10 mouse cellular contexts compared by ENCODE assay signal in the genomic region with DNA sequence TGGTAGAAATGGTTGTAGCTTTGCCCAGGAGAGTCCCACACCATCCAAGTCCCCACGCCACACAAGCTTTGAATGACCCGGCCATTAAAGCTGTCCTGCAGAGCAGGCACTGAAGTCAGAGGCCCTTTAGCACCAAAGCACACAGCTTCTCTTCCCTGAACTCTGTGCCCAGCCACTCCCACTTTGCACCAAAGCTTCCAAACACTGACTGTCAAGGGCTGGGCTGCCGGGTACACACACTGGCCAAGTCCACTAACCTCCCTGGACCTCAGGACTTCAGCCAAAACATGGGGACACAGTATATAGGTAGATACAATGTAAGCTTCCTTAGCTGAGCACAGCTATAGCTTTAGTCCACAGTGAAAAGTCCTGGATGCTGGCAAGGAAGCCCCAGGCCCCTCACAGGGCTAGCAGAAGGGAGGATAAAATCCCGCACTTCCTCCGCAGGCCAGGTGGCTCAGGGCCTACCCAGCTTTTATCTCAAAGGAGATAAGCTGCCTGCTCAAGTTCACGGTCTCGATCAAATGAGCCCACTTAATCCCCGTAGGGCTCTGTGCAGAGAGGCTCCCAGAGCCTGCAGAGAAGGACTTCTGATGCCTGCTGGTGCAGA. TPM values are rescaled to one million over a fixed set of nuclear protein-coding genes. Genes with fewer than 3 reads are reported as not detected.
A peak's percentile ranks its signal among the peaks of the same experiment; 100 is the strongest.
DNase-seq lines count a peak whose midpoint lies in the region; ATAC-seq lines count a peak whose summit lies in the region.
"Had no signal": no experiment of that assay in that cellular context is flagged by ENCODE, and none has a peak within 500 bp of the region (broad histone marks: within the 10 kb centered on the region; RNA-seq: fewer than 3 reads in every experiment).

No protein-coding gene starts in this region.

- ATAC-seq in heart, embryonic 14.5 days (ENCODE audit: insufficient number of reproducible peaks, insufficient read depth, low FRiP score, low read depth), result no peak
- ATAC-seq in hindbrain, embryonic 16.5 days, result no peak
- ATAC-seq in midbrain, embryonic 16.5 days, result no peak

- H3K9me3 ChIP-seq in heart, embryonic 14.5 days (ENCODE audit: control insufficient read depth, low read length), result no peaks in the 10 kb centered on the region
- no peaks in the 10 kb centered on the region for H3K9me3 ChIP-seq in embryonic facial prominence, embryonic 10.5 days
- no peaks in the 10 kb centered on the region for H3K9me3 ChIP-seq in hindbrain, embryonic 16.5 days (ENCODE audit: control insufficient read depth, low read length)
- no peaks in the 10 kb centered on the region for H3K9me3 ChIP-seq in midbrain, embryonic 16.5 days (replicated peaks; ENCODE audit: control insufficient read depth, low read length, poor library complexity, severe bottlenecking)

- H3K4me2 ChIP-seq in heart, embryonic 14.5 days (ENCODE audit: low read length), result 0 out of 2 replicates have a peak overlapping the region, but pooled peaks have one; percentile 1
- H3K4me2 ChIP-seq in hindbrain, embryonic 16.5 days (ENCODE audit: low read length), result no peak overlapping the region
- H3K4me2 ChIP-seq in midbrain, embryonic 16.5 days (ENCODE audit: low read length), result no peak overlapping the region

- H3K36me3 ChIP-seq in heart, embryonic 14.5 days (ENCODE audit: control insufficient read depth, insufficient read depth, low read length), result 0 out of 2 replicates have a peak, but pooled peaks cover 7% of the 10 kb centered on the region
- H3K36me3 ChIP-seq in embryonic facial prominence, embryonic 10.5 days (replicated peaks), result peaks cover 26% of the 10 kb centered on the region; the same call in 1 of the 2 replicates
- H3K36me3 ChIP-seq in hindbrain, embryonic 16.5 days (ENCODE audit: control insufficient read depth, insufficient read depth, low read length), result no peaks in the 10 kb centered on the region
- H3K36me3 ChIP-seq in midbrain, embryonic 16.5 days (ENCODE audit: control insufficient read depth, insufficient read depth, low read length), result no peaks in the 10 kb centered on the region

- no peak overlapping the region for H3K4me3 ChIP-seq in heart, embryonic 14.5 days (ENCODE audit: control insufficient read depth in 1 of 2, insufficient read depth in 1 of 2, low read depth in 1 of 2, low read length in 2 of 2)
- no peak overlapping the region for H3K4me3 ChIP-seq in embryonic facial prominence, embryonic 10.5 days
- H3K4me3 ChIP-seq in hindbrain, embryonic 16.5 days (ENCODE audit: low read length), result no peak overlapping the region
- no peak overlapping the region for H3K4me3 ChIP-seq in midbrain, embryonic 16.5 days (ENCODE audit: low read depth, low read length)

- peak overlapping the region in 1 of 2 experiments; percentile 53; a peak in 1 of 4 replicates for H3K27ac ChIP-seq in heart, embryonic 14.5 days (replicated peaks in 1 of 2; ENCODE audit: control insufficient read depth in 1 of 2, insufficient read depth in 1 of 2, low read depth in 2 of 2, low read length in 2 of 2)
- peak overlapping the region; percentile 37 for H3K27ac ChIP-seq in embryonic facial prominence, embryonic 10.5 days (replicated peaks)
- peak overlapping the region; percentile 70 for H3K27ac ChIP-seq in hindbrain, embryonic 16.5 days (ENCODE audit: low read depth, low read length)
- H3K27ac ChIP-seq in midbrain, embryonic 16.5 days (ENCODE audit: low read length), result peak overlapping the region; percentile 75

- H3K9ac ChIP-seq in heart, embryonic 14.5 days (ENCODE audit: low read length), result peak overlapping the region; percentile 40; the same call in 1 of the 2 replicates
- no peak overlapping the region; the same call in 1 of the 2 replicates for H3K9ac ChIP-seq in hindbrain, embryonic 16.5 days (ENCODE audit: low read depth, low read length)
- peak overlapping the region; percentile 30; the same call in 1 of the 2 replicates for H3K9ac ChIP-seq in midbrain, embryonic 16.5 days (ENCODE audit: low read depth, low read length)

- H3K27me3 ChIP-seq in heart, embryonic 14.5 days (ENCODE audit: control insufficient read depth, insufficient read depth, low read length), result no peaks in the 10 kb centered on the region
- no peaks in the 10 kb centered on the region for H3K27me3 ChIP-seq in embryonic facial prominence, embryonic 10.5 days (replicated peaks; ENCODE audit: low read depth, poor library complexity, severe bottlenecking)
- H3K27me3 ChIP-seq in hindbrain, embryonic 16.5 days (replicated peaks; ENCODE audit: control insufficient read depth, insufficient read depth, low read length), result no peaks in the 10 kb centered on the region
- H3K27me3 ChIP-seq in midbrain, embryonic 16.5 days (ENCODE audit: control insufficient read depth, insufficient read depth, low read depth, low read length), result no peaks in the 10 kb centered on the region
- H3K27me3 ChIP-seq: CH12.LX had no signal

- WGBS in heart, embryonic 14.5 days, result 32% methylated on average over 8 of the region's 8 CpGs
- 52% methylated on average over 8 of the region's 8 CpGs for WGBS in embryonic facial prominence, embryonic 10.5 days
- WGBS in hindbrain, embryonic 16.5 days, result 17% methylated on average over 8 of the region's 8 CpGs
- WGBS in midbrain, embryonic 16.5 days, result 12% methylated on average over 8 of the region's 8 CpGs

- DNase-seq in heart, adult 11 months, result no peak
- DNase-seq in embryonic facial prominence, embryonic 10.5 days (ENCODE audit: low spot score), result no peak
- no peak for DNase-seq in left cerebral cortex, adult 9 months (ENCODE audit: low spot score in 2 of 2)
- no peak for DNase-seq in thymus, postnatal 0 days (ENCODE audit: low spot score)
- no peak for DNase-seq in spleen, postnatal 10 days (ENCODE audit: low spot score in 2 of 2)
- DNase-seq: thymus, postnatal 14 days had no signal

- peaks cover 61 to 89% of the 10 kb centered on the region in 2 experiments for H3K4me1 ChIP-seq in heart, embryonic 14.5 days (ENCODE audit: control insufficient read depth in 2 of 2, insufficient read depth in 2 of 2, low read length in 2 of 2)
- peaks cover 91% of the 10 kb centered on the region for H3K4me1 ChIP-seq in embryonic facial prominence, embryonic 10.5 days
- peaks cover 74% of the 10 kb centered on the region for H3K4me1 ChIP-seq in hindbrain, embryonic 16.5 days (ENCODE audit: control insufficient read depth, insufficient read depth, low read depth, low read length)
- peaks cover 63% of the 10 kb centered on the region for H3K4me1 ChIP-seq in midbrain, embryonic 16.5 days (ENCODE audit: control insufficient read depth, insufficient read depth, low read length)

RNA-seq across cellular contexts. Expression of gene Ncor2, which starts 15.5 kb away (rescaled TPM):
- polyA plus RNA-seq in heart, embryonic 14.5 days (2014; fragmentation: Nextera tagmentation; extraction: Ambion mirVana), result 16.2 and 17.6 TPM in 2 replicates
- 19.2 and 19.8 TPM in 2 replicates for polyA plus RNA-seq in embryonic facial prominence, embryonic 10.5 days (2016; fragmentation: Nextera tagmentation; extraction: Ambion mirVana)
- polyA plus RNA-seq in hindbrain, embryonic 16.5 days (2015; fragmentation: Nextera tagmentation; extraction: Ambion mirVana), result 23.3 and 26.2 TPM in 2 replicates
- polyA plus RNA-seq in midbrain, embryonic 16.5 days (2015; fragmentation: Nextera tagmentation; extraction: Ambion mirVana), result 19.9 and 22.9 TPM in 2 replicates
- 14.3 and 19.8 TPM in 2 replicates for polyA plus RNA-seq in thymus, postnatal 0 days (2015; fragmentation: Nextera tagmentation; extraction: Ambion mirVana)
